Mouse (Mus musculus) lung, postnatal 10 days (tissue): ENCODE measurements around the gene Arid4b.
"Not testable (repeated sequence)": the region's sequence is repeated elsewhere in the genome, so short reads cannot be mapped to it uniquely, and the experiment has no call there.

ENCODE experiments used
- DNase-seq: peaks from one replicate; pipeline ENCODE4 v3.0.0; 2021

The Arid4b gene

DNA sequence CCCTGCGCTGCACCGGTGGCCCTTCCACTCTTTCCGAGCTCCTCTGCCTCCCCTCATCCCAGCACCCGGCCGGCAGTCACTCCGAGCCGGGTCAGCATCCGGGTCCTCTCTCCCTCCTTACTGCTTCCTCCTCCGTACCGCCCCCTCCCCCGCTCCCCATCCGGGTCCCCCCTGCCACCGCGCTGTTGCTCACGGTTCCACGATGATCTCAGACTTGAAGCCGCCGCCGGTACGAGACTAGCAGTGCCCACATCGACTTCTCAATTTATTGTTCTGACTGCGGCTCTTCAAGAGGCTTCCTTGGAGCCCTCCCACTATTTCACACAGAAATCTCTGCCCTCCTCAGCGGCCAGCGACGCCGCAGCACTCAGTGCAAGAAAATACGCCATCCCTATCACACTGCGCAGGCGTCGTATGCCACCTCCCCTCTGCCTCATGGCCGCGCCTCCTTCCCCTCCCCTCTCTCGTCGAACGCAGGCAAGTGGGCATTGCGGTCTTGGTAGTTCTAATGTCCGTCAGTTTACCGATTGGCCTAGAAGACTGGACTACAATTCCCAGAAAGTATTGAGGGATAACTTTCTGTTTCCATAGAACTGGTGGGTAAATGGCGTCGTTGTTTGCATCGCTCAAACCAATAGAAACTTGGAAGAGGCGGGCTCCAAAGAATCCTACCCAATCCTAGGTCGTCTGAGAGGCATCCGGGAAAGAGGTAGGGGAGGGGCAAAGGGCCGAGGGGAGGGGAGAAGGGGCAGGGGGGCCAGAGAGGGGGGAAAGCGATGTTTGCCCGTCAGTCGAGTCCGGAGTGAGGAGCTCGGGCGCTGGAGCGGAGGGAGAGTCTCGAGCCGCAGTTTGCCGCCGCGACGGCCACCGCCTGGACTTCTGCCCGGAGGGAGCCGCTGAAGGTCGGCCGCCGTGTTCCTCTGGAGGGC is at the start of gene Arid4b, which contains the start of gene Ggps1:
Arid4b (plus strand) TSS at position 220 of the 929 bp plus-strand sequence.
Ggps1 (minus strand) TSS at position 476 of the 929 bp plus-strand sequence.
- DNase-seq = peak; percentile 98

GRCm38 (mm10) chr13:14014001-14014400 is 49.0 kb upstream of the Arid4b start:
- DNase-seq = no peak

DNA sequence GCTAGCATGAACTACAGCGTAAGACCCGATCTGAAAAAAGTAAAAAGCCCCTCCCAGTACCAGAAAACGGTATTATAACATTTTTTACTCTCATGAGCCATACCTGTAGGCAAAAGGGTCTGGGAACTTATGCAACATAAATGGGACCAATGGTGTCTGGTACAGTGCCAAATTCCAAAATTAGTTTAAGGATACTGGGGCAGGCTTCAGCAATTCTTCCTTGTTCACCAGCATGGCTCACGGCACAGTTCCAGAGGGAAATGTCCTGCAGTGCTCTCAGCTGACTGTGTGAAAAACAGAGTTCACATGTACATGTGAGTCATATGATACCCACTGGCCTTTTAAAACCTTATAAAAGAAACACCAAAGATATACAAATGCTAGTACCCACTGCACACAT is 48.5 kb upstream of the Arid4b start:
- DNase-seq = no peak

DNA sequence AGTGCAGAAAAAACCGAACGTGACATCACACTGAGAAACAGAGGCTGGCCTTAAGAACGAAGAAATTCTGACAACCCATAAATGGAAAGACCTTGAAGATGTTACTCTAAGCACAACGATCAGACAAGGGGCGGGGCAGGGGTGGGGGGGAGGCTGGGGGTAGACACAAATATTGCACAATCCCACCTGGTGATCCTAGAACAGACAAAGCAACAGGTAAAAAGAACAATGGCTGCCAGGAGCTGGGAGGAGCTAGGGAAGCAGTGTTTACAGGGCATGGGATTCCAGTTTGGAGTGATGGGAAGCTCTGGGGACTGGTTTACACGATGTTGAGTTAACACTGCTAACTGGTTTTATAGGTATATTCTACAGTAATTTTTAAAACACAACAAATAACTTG is 47.4 kb upstream of the Arid4b start:
- no peak for DNase-seq

- DNase-seq = no peak
These were observed 44.7 kb upstream of the Arid4b start for GRCm38 (mm10) chr13:14018283-14018682.

- no peak for DNase-seq
These were observed 44.2 kb upstream of the Arid4b start for GRCm38 (mm10) chr13:14018852-14019251.

- not testable (repeated sequence) for DNase-seq
These were observed 41.6 kb upstream of the Arid4b start for GRCm38 (mm10) chr13:14021417-14021816.

- DNase-seq = no peak
These were observed 37.5 kb upstream of the Arid4b start for GRCm38 (mm10) chr13:14025554-14025953.

DNA sequence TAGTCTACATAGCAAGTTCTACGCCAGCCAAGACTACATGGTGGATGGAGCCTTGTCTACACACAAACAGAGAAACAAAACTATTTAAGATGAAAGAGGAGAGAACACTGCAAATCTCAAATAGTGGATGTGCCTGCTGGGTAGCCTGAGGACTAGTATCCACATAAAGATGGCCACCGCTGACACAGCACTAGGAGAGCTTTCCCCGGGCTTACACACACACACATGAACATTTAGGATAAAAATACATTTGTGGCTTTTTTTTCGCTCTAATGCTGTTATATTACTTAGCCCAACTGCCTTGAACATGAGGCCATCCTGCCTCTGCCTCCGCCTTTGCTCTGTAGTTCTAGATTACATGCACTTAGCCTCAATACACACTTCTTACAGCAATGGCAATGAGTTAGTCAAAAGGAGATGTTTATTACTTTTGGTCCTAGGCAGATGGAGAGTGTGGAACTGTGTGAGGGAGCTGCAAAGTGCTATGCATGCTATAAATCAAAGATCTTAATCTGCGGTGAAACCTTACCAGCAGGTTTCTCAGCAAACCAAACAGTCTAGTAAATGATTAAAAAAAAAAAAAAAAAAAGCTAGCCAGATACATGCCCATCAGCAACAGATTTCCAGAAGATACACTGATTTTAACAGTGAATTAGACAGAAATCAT is 36.7 kb upstream of the Arid4b start:
- no peak for DNase-seq

DNA sequence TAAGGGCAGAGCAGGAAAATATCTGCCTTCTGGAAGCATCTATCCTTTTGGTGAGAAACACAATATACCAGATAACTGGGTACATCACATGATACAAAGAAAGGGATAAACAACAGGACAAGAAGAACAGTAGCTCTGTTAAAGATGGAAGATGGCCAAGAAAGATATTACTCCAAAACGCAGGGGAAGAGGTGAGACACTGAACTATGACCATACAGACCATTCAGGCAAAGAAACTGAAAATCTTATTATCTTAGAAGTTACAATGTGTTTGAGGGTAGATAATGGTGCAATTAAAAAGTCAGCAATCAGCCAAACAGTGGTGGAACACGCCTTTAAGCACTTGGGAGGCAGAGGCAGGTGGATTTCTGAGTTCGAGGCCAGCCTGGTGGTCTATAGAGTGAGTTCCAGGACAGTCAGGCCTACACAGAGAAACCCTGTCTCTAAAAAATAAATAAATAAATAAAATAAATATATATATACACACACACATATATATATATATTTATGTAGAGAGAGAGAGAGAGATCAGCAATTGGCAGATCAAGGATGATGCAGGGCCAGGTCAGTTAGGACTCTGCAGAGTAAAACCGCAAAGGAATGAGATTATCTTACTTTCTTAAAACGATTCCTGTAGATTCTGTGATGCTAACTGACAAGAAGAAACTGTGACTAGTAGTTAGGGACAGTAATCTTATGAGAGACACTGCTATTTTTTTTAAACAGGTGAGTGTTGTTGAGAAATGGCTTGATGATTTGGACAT is 29.5 kb upstream of the Arid4b start:
- DNase-seq = no peak

- DNase-seq = no peak
These were observed 29.0 kb upstream of the Arid4b start for GRCm38 (mm10) chr13:14034073-14034348.

DNA sequence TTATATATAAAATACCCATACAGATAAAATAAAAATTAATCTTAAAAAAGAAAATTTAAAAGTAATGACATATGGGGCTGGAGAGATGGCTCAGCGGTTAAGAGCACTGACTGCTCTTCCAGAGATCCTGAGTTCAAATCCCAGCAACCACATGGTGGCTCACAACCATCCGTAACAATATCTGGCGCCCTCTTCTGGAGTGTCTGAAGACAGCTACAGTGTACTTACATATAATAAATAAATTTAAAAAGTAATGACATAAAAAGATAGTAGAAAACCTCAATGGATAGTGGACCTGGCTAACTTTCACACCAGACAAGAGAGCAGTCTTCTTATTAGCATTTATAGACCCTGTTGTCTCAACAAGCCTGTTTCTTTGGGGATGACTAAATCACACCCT is 27.7 kb upstream of the Arid4b start:
- not testable (repeated sequence) for DNase-seq

DNA sequence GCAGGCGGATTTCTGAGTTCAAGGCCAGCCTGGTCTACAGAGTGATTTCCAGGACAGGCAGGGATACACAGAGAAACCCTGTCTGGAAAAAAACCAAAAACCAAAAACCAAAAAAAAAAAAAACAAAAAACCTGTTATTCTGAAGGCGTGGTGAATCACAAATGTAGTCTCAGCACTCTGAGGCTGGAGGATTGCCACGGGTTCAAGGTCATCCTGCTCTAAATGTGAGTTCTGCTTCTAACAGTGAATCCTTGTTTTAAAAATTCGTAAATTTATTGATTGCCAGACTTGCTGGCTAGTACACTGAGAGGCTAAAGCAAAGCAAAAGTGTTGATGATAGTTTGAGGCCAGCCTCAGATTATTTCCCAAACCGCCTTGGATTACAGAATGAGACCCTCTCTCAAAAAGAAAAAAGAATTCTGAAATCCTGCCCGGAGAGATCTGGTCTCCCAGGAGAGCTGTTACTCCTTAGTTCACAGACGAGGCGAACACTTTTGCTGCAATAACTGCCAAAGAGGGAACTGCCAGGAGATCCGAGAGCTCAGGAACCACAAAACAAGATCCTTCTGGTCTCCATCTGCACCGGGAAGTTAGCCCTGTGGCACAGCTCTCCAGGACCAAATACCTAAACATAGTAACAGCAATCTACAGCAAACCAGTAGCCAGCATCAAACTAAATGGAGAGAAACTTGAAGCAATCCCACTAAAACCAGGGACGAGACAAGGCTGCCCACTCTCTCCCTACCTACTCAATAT is 27.0 kb upstream of the Arid4b start:
- no peak for DNase-seq

DNA sequence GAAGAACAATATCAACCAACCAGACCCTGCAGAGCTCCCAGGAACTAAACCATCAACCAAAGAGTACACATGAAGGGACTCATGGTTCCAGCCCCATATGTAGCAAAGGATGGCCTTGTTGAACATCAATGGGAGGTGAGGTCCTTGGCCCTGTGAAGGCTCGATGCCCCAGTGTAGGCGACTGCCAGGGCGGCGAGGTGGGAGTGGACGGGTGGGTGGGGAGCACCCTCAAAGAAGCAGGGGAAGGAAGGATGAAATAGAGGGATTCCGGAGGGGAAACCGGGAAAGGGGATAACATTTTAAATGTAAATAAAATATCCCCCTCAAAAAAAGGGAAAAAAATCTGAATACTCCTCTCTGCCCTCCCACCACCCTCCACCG is 24.1 kb upstream of the Arid4b start:
- no peak for DNase-seq

DNA sequence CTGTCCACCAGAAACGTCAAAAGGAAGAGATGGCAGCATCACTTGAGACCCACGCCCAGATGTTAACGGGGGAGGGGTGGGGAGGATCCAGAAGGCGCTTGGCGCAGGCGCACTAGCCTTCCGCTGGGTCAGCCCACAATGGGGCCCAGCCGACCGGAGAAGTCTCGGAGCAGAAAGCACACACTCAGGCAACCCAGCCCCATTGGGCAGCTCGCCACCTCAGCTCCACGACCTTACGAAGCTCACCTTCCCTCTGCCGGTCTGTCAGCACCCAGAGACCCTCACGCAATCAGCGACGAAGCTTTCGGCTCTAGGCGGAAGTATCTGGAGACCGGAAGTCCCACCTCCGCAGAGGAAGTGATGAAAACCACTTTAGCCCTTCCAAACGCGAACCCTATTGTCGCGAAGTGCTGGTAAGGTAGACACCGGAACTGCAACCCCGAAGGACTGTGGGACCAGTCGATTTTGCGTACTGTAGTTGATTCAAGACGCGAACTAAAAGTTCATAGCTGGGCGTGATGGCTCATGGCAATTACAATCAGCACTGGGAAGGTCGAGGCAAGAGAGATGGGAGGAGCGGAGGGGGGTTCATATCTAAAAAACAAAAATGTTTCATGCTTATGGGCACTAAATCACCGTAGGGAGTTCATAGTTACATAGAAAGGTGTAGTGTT is 23.6 kb upstream of the Arid4b start, which contains the start of gene Tbce:
Tbce (minus strand) TSS at position 347 of the 674 bp plus-strand sequence.
- peak; percentile 93 for DNase-seq

DNA sequence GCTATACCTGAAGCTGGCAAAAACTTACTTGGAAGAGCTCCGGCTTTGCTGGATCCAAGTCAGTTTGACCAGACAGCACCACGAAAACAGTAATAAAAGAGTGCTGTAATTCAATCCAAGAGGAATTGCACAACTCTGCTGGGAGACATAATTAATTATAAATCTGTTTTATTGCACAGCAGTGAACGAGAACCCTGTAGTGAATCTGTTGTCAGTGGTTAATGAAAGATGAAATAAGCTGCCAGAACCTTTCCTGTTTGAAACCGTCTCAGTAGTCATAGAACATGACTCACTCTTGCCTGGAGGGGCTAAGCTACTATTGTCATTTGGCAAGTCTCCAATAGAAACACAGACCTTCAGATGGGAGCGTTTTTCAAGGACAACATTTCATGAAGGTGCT is 22.8 kb upstream of the Arid4b start:
- no peak for DNase-seq

DNA sequence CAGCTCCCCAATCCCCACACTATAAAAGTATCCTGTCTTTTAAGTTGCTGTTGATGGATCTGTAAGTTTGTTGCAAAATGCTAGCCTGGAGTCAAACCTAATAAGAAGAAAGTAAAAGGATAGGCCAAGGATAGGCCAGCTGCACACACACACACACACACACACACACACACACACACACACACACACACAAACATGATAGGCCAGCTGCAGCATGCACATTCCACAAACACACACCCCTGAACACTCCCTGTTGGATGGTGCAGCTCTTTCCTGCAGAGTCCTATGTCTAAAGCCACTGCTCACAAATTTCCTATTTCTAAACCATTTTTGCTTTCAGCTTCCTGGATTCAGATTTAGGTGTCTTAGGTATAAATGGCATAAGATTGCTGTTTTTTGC is 19.2 kb upstream of the Arid4b start:
- no peak for DNase-seq

GRCm38 (mm10) chr13:14044521-14044920 is 18.5 kb upstream of the Arid4b start:
- no peak for DNase-seq

- DNase-seq = no peak
These were observed 13.2 kb upstream of the Arid4b start for GRCm38 (mm10) chr13:14049878-14050277.

DNA sequence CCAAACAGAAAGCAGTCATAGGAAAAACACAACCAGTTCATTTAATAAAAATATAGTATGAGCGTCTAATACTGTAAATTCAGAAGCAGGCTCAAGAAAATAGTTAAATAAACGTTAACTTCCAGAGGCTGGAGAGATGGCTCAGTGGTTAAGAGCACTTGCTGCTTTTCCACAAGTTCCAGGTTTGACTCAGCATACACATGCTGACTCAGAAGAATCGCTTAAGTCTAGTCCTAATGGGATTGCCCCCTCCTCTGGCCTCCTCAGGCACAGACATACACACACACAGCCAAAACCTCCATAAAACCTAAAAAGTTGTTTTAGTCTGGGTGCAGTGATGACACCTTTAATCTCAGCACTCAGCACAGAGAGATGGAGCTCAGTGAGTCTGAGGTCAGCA is 6.2 kb upstream of the Arid4b start:
- no peak for DNase-seq

GRCm38 (mm10) chr13:14059582-14059981 is 3.5 kb upstream of the Arid4b start:
- DNase-seq = no peak
